ENCODE assay signal across 8 mouse cellular contexts in the genomic region with DNA sequence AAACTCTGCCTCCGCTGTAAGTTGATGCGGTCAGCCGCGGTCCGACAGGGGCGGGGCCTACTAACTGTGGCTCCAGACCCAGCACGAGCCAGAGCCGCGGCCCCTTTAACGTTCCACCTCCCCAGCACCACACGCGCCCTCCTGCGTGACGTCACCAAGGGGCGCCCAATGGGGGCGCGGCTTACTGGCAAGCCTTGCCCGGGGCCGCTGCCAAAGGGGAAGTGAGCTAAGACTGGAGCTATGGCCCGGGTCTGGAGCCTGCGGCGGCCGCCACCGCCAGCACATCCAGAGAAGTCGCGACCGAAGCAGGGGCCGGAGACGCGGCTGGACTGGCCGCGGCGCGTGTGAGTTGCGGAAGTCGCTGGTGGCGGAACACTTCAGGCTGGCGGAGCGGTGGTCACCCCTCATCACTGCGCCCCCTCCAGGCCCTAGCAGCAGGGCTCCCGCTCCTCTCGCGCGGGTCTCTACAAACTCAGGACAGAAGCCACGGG. TPM values are rescaled to one million over a fixed set of nuclear protein-coding genes. Genes with fewer than 3 reads are reported as not detected.
DNase-seq lines count a peak whose midpoint lies in the region; ATAC-seq lines count a peak whose summit lies in the region.

A gene (plus strand): TSS at position 194 of the 491 bp plus-strand sequence.

- ATAC-seq in megakaryocyte progenitor cell, adult 5-6 weeks (replicated peaks; ENCODE audit: poor library complexity): peak; percentile 89

- DNase-seq in adipocyte (ENCODE audit: low spot score): peak; percentile 96
- peak; percentile 99 for DNase-seq in embryo, embryonic 10 days (ENCODE audit: low spot score)
- DNase-seq in gastrocnemius, postnatal 10 days: peak; percentile 98
- peak; percentile 97 for DNase-seq in induced T-regulatory cell, adult 2 months (ENCODE audit: low read depth)
- DNase-seq in left cerebral cortex, adult 9 months (ENCODE audit: low spot score in 2 of 2): peak; percentile 87 to 98
- DNase-seq in right cerebral cortex, postnatal 14 days: peak; percentile 98
- DNase-seq in urinary bladder, postnatal 36 days (ENCODE audit: low spot score in 2 of 2): peak; percentile 97 to 98

RNA-seq across cellular contexts. Expression of the gene that starts here (rescaled TPM):
- total RNA-seq in gastrocnemius, postnatal 10 days (2021): 10 to 100 TPM; 28.6 to 31.3 TPM
- 59.8 and 64.1 TPM in 2 replicates for total RNA-seq in megakaryocyte progenitor cell, adult 5-6 weeks (2015)
- total RNA-seq in megakaryocyte progenitor cell, adult 5-6 weeks (2017): 19.9 and 32.8 TPM in 2 replicates

Comparison
In these comparisons a context has a peak if more than half of its experiments do, and no peak if none do; other contexts are left out.
1. Peak in every context shown above with its lines: DNase-seq and ATAC-seq.